Mouse (Mus musculus) urinary bladder, adult 18-20 months (tissue): ENCODE results near the gene Atg7.

Experiments
- DNase-seq, 2 experiments: peaks; one replicate each; pipeline ENCODE4 v3.0.0; 2022; ENCODE audit warnings: low spot score in 2 of 2, mixed read lengths in 2 of 2

Gene Atg7

DNA sequence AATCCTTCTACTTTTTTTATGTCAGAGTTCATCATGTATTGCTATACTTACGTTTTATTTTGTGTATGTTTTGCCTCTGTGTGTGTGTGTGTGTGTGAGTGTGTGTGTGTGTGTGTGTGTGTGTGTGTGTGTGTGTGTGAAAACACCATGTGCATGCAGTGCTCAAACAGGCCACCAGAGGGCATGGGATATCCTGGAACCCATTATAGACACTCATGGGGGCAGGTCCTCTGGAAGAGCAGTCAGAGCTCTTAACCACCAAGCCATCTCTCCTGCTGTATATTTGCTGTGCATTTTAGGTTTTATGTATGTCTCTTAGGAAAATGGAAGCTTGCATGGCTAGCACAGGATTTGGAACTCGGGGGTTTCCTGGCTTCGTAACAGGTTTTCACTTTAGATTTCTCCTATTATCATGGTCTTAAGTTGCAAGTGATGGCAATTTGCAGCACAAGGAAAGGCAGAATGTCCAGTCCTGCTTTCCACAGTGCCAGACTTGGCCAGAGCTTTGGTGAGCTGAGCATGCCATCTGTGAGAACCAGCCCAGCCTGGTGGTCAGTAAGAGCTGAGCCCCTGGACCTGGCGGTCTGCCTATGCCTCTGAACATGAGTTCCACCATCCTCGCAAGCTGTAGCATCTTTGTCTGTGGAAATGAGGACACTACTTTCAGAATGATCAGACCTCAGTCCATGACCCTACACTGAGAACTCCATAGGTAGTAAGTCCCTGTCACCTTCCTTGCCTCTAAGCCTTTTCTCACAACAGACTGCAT is 172.2 kb downstream of the Atg7 start:
- no peak for DNase-seq

DNA sequence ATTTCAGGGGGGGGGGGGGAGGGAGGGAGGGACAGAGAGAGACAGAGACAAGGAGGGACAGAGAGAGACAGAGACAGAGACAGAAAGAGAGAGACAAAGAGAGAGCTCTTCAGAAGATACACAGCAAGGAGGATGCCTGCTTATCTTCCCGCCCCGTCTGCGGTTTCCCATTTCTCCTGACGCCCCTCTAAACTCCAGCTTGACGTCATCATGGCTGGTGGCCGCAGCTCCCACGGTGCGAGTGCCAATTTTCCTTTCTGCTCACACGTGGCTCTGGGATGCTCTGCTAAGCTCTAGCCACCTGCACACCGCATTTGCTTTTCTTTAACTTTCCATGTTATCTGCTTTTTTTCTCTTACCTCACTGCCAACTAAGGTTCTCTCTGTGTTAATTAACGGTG is 175.1 kb downstream of the Atg7 start:
- no peak for DNase-seq

DNA sequence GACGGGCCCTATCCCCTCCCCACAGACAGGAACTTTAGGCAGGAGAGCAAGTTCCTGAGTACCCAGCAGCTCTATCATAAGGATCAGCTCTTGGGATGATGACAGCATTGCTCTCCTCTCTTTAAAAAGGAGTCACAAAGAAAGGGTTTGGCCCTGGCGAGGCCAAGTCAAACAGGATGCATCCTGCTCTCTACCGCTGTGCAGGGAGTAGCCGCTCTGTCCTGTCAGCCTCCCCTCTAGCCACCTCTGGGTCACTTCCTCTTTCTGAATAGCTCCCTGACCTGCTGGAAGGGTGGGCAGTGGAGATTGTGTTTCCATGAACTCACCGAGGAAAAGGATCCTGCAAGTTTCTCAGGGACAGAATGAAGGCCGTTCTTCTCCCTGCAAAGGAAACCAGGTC is 175.6 kb downstream of the Atg7 start:
- DNase-seq = no peak

DNA sequence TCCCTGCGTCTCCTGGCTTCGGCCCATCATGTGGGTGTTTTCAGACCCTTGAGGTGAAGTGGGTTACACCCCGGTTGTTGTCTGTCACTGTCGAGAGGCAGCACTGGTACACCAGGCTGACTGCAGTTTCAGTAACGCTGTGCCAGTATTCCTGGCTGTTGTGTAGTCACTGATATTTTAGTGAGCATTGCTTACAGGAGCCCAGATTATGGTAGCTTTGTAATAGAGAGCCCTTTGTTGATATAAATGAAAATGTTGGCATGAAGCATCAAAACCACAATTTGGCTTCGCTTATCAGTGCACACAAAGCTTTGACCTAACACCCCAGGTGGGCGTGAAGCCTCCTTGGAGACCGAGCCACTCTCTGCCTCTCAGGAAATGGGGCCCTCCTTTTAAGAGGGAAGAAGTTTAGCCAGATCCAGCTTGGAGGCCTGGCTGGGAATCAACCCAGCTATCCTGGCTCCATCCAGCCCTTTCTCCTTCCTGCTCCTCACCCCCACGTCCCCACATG is 177.1 kb downstream of the Atg7 start:
- no peak for DNase-seq

DNA sequence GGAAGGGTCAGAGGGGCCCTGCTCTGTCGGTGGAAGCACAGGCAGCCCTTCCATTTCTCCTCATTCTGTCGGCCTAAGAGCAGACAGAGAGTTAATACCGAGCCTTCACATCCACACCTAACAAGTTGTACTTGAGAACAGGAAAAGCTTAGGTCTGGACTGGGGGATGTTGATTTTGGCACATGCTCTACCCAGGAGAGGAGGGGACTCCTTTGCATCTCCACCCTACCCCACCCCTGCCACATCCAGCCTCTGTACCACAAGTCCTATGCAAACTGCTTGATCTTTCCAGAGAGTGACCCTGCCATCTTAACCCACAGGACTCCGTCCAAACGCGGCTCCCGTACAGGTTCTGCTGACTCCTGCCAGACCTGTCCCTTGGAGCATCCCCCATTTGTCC is 178.7 kb downstream of the Atg7 start:
- DNase-seq = no peak

DNA sequence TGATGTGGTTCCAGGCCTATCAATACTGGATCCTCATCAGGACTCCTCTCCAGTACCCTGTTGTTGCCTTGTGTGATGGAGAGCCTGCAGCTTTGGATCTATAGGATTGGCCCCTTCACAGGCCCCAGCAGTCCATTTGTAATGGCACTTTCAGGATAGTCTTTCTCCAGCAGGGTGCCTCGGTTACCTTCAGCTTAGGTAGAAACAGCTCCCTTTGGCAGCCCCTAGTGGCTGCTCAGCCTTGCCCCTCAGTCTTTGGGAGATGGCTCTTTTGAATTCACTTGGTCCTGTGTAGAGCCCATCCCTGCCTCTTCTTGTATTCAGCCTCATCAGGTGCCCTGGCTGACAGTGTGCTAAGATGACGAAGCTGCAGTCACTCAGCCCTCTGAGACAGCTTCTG is 184.0 kb downstream of the Atg7 start:
- no peak for DNase-seq

DNA sequence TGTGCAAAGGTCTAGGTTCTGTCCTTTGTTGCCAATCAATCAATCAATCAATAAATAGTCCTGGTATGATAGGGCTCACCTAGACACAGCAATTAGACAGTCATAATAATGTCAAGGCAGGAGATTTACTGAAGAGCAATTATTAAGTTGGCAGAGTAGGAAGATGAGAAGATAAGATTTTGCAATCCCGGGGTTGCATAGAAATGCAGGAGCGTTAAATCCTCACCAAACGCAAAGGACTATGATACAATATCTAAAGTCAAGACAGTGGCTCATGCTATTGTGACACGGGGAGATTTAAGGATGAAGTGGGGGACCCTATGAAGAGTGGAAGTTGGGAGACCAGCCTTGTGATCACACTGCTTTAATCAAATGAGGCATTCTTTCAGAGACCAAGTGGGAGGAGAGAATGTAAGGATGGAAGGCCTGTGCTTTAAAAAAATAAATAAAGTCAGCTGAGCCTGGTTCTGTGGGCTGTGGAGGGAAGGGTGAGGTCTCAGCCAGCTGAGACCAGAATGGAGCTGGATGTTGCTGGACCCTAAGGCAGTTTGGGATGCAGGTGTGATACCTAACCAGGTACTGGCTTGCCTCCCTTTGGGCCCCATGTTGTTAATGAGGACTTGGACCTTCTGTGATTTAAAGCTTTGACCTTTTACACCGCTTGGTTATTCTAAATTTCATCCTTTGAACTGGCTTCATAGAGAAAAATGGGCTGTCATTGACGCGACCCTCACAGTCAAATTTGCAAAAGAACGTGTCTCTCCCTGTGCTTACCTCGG is 187.0 kb downstream of the Atg7 start:
- DNase-seq = no peak

DNA sequence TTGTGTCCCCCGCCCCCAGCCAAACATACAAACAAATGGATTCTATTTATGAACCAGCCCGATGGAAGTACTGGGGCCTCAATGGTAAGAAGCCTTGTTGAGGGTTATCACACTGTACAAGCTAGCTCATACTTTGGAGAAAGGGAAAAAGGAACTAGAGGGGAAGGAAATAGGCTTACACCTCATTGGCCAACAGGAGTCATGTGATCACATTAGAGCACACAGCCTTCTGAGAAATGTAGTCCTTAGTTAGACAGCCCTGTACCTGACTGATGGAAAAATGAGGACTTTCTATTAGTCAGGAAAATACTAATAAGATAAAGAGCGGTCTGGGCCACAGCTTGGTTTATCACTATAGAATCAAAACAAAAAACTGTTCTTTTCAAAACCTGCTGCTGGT is 188.9 kb downstream of the Atg7 start:
- no peak for DNase-seq

DNA sequence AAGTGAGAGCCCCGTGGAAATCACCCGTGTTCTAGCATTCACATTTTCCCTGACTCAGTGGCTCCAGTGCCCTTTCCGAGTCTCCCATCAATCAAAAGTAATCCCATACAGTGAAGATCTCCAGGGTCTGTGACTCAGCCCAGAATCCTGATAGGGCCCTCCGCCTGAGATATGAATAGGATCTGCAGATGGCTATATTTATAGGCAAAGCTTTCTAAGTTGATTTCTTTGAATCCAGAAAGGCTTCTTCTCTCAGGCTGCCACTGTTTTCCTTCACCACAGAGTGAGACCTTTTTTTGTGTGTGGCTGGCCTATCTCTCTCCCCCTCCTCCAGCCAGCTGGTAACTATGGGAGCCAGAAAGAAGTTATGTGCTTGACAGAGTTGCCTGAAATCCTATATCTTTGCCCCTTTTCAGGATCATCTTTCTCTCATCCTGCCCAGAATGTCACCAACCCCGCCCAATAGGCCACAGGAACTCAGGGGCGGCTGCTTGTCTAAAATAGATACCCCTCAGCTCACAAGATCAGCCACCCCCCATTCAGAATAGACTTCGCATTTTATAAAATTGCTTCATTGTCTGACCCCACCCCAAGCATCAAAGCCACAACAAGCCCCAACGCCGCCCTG is 190.3 kb downstream of the Atg7 start:
- no peak for DNase-seq

DNA sequence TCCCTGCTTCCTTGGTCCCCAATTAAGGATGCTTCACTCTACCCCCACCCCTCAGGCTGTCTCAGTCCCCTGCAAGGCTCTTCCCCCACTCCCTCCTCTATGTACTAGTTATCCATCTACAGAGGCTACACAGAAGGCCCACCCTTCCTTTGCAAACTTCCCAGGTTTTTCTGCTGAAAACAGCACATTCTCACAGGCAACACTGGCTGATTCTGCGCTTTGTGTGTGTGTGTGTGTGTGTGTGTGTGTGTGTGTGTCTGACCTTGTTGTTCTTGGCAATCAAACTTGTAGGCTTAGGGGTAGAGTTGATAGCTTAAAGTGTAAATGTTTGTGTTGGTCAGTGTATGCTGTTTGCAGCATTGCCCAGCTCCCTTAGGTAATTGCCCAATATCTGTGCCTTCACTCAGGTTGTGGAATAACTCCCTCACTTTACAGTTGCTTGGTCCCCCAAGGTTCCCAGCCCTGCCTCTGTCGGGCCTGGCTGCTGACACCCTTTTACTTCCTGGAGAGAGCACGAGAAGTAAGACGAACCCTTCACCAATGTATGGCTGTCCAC is 191.0 kb downstream of the Atg7 start:
- no peak for DNase-seq

DNA sequence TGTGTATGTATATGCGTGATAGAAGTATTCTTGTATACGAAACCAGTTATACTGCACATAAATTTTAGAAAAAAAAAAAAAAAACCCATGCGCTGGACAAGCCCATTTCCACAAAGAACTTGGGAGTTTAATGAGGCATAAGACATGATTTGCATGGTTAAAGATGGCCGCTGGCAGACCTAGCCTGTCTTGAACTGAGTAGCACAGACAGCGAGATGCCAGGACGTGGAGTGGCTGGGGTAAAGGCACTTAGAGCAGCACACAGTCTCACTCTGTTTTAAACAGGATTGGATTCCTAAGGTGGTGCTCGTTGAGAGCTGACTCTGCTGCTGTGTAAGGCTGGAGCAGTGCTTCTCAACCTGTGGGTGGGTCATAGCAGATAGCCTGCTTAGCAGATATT is 192.4 kb downstream of the Atg7 start:
- DNase-seq = no peak

DNA sequence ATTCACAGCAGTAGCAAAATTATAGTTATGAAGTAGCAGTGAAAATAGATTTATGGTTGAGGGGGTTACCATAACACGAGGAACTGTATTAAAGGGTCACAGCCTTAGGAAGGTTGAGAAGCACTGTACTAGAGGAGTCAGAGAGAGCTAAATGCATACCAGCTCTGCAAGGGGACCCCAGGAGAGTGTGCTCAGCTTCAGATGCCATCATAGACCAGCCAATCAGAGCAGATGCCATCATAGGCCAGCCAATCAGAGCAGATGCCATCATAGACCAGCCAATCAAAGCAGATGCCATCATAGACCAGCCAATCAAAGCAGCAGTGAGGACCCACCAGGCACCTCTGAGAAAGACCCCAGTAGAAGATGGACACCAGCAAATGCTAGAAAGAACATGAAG is 192.9 kb downstream of the Atg7 start:
- no peak for DNase-seq

DNA sequence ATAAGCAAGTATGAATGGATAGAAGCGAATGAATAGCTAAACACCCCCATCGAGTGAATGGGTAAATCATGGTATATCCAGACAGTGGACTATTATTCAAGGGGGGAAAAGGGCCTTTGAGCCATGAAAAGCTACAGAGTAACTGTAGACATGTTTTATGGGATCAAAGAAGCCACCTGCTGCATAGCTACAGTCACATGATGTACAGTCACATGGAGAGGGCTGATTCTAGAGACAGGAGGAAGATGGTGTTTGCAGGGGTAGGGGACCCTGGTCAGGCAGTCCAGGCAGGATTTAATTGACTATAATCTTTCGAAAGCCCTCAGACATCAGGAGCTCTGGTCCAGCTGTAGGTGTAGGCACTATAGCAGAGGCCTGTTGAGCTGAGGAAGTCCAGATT is 193.5 kb downstream of the Atg7 start:
- DNase-seq = no peak

DNA sequence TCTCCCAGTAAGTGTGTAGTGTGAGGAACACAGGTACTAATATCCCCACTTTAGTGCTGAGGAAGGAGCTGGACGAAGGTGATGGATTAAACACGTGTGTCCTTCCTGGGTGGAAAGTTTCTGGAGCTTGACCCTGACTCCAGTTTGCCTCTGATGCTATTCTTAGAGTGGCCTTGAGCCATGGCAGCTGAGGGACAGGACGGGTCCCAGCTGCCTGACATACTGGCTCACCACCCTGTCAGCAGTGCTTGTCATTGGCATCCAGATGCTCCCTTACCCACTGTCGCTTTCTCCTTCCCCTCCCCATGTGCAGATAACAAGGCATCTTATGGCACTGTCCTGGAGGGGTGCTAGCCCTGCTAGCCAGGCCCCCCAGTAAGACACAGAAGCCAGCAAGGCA is 196.0 kb downstream of the Atg7 start:
- DNase-seq = no peak

DNA sequence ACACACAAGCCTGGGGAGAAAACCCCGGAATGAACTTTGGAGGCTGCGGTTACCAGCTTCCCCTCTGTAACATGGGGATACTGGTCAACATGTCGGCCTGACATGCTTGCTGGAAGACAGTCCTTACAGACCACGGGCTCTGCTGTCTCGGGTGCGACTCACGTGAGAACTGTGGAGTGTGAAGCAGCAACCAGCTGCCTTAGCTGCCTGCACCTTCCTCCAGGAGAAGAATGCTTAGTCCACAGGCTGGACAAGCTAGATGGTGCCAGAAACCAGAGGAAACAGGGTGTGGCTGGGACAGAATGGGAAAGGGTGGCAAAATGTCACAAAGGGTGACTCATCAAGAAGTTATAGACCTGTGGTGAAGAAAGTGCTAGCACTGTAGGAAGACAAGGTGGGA is 197.1 kb downstream of the Atg7 start:
- no peak for DNase-seq

DNA sequence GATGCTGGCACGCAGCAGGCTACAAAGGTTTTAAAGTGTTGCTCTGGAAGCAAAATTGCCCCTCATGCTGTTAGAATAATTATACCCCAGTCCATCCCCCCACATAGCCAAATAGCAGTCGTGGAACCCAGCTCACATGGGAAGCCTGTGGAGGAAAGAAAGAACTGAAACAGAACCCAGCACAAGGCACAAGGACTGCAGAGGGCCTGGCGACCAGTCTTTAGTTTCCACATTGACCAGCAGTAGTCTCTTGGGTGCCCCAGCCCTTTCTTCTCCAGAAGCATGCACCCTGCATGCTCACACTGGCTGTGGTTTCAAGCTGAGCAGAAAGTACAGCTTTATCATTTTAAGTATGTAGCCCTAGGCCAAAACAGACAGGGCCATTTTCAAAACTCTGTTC is 199.2 kb downstream of the Atg7 start:
- no peak for DNase-seq

DNA sequence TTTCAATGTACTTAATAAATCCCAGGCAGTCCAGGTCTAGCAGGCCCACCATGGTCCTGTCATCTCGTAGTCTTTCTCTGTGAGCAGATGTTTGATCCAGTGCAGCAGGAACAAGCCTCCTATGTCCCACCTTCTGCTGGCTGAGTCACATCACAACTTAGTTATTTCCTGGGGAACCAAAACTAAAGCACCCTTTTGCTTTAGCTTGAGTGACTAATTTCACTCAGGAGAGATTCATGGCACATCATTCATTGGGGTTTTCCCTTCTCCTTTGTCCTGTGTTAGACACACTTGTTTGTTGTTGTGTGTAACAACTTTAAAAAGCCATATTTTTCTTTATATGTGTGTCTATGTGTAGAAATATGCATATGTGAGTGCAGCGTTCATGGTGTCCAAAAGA is 200.0 kb downstream of the Atg7 start:
- DNase-seq = no peak

DNA sequence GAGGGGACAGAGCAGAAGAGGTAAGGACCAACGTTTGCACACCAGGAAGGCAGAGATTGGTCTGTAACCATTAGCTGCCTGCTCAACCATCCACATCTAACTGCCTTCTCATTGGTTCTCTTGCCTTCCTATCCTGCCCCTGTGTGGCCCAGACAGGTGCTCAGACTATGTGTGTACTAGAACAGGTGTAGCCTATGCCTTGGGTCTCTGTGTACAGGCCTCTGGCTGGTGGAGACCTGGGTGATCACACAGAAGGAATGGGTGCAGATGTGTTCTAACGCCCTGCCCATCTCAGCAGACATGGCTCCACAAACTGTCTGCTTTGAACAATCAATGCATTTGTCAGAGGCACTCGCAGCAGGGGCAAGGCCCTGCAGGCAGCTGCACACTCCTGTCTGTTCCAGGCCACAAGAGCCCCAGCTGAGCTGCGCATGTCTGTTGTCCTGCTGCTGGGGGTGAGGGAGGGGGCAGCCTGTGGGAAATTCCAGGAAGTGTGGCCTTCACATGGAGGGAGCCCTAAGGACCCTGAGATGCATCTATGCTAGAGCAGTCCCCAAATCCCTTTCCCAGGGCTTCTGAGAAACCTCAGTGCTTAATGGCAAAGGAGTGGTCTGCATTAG is 203.4 kb downstream of the Atg7 start:
- no peak for DNase-seq

DNA sequence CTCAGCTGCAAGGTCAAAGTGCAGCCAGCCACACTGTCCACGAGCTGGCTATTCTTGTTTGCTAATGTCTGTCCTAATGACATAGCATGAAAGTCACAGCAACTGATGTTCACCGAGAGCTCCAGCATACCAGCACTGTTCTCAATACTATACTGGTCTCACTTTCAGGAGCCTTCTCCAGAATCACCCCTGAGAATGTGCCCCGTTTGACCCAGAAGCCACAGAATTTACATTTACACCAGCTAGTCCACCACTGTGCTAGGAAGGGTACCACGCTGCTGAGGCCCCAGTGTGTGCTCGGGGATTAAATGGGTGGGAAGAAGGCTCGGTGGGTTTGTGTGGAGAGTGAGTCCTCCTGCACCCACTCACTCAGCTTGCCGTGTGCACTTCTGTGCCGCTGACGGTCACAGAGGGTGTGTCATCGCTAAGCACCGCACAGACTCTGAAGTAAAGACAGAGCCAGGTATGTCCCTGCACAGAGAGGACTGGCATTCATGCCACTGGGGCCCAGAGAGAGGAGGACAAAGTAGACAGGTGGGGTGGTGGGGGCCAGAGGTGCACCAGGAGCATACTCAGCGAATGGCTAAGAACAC is 204.8 kb downstream of the Atg7 start:
- DNase-seq = no peak

DNA sequence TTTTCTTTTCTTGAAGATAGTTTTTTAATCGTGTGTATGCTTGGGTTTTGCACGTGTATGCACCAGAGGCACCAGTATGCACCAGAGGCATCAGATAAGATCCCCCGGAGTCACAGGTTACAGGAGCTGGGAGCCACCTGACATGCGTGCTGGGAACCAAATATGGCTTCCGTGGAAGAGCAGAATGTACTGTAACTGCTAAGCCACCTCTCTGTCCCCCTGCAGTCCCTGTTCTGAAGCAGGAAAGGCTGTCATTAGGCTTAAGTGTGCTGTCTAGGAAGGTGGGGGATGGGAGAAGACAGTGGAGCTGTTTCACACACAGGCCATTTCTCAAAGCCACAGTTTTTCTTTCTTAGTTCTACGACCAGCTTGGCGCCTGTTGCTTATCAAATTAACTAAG is 205.9 kb downstream of the Atg7 start:
- DNase-seq = no peak

DNA sequence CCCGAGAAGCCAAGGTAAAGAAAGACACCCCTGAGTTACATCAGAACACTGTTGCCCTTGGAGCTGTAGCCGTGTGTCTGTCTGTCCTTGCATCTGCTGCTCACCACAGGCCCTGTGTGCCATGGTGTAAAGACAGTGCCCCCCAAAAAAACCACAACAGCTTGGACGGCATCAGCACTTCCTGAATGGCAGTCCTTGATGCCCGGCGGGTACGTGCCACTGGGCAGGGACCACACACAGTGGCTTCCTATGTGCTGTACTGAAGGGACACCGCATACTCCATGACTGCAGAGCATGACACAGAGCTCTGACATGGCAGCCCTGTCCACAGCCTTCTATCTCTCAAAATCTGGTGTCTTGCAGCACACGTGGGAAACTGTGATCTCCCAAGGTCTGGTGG is 206.9 kb downstream of the Atg7 start:
- no peak for DNase-seq

DNA sequence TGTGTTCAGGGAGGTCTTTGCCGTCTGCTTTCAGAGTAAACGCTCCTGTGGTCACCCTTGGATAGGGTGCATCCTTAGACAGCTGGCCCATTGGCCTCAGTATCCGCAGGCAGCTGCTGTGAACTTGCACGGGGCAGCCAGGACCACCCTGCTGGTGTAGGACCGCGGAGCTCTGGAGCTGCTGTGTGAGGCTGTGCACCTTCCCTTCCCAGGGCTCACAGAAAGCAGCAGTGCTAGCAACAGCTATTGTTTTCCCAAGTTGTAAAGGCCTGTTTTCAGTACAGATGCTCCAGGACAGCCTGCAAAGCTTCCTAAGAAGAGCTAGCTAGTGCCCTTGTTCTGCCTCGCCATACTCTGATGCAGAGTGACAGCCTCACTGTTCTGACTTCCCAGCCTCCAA is 208.8 kb downstream of the Atg7 start:
- DNase-seq = no peak
